Mouse (Mus musculus): ENCODE results near the gene Plekha4.
"Not testable (repeated sequence)": the region's sequence is repeated elsewhere in the genome, so short reads cannot be mapped to it uniquely, and the experiment has no call there.

Plekha4 gene

DNA sequence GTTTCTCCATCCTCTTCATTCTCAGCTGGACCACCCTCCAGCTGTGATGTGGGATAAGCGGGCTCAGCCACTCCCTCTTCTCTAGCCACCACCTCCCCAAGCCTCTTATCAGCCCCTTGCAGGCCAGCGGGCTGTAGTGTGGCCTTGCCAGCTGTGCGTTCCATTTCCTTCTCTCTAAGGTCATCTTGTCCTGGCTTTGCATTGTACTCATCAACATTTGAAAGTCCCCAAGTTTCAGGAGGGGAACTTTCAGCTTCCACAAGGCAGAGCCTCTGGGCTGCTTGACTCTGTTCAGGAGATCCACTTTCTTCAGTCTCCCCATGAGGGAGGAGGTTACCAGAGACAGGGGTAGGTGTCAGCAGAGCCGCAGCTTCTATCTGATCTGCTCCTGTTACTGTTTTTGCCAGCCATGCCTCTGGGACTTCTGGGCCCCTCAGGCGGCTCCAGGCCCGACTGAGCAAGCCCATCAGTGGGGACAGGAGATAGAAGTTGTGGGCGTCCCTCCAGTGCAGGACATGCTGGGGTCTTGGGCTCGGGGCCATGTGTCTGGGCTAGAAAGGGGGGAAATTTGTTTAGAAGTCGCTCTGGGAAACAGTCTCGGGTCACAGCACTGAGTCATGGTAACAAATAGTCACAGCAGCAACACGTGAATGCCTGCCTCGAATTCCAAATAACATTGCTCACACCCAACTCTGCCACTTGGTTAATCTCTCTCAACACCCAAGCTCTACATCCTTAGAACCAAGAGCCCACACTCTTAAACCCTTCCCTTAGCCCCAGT is 1.1 kb upstream of the Plekha4 start:
- Histone ChIP-seq H3K27me3 (ENCODE audit: insufficient read depth, low read length) (no peaks in the 10 kb centered on the region), H3K9me3 (ENCODE audit: low read length) (no peaks in the 10 kb centered on the region), H3K4me3 (replicated peaks; ENCODE audit: low read length) (peak overlapping the region; percentile 96), H3K36me3 (ENCODE audit: insufficient read depth, low read length) (peaks cover 29% of the 10 kb centered on the region), H3K4me1 (replicated peaks; ENCODE audit: low read depth, low read length) (peaks cover 70% of the 10 kb centered on the region)
- no peak for TF ChIP-seq CTCF (conservative IDR thresholded peaks at IDR 0.05; ENCODE audit: low read length)
- TF ChIP-seq POU5F1 (IDR thresholded peaks at IDR 0.05; ENCODE audit: borderline replicate concordance, low read length): no peak
- TF ChIP-seq NANOG (IDR thresholded peaks at IDR 0.05; ENCODE audit: borderline replicate concordance, low read length): no peak

DNA sequence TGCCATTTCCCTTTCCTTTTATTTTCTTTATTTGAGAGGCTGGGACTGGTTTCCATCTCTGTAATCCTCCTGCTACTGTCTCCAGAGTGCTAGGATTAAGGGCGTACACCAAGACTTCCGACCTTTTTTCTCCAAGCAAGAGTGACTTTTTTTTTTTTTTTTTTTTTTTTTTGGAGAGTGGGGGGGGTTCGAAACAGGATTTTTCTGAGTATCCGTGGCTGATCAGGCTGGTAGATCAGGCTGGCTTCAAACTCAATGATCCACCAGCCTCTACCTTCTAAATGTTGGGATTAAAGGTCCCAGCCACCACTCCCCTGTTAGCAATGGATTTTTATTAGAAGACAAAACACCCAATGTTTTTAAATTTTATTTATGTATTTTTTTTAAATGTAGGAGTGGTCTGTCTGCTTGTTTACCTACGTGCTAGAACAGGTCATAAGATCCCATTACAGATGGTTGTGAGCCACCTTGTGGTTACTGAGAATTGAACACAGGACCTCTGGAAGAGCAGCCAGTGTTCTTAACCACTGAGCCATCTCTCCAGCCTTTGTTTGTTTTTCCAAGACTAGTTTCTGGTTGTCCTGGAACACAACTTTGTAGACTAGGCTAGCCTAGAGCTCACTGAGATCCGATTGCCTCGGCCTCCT is 467 bp downstream of the Plekha4 start:
- peaks cover 77% of the 10 kb centered on the region for H3K4me1 ChIP-seq (replicated peaks; ENCODE audit: low read depth, low read length)
- TF ChIP-seq CTCF (conservative IDR thresholded peaks at IDR 0.05; ENCODE audit: low read length) (no peak), POU5F1 (IDR thresholded peaks at IDR 0.05; ENCODE audit: borderline replicate concordance, low read length) (no peak), NANOG (IDR thresholded peaks at IDR 0.05; ENCODE audit: borderline replicate concordance, low read length) (no peak)
- H3K4me3 ChIP-seq (replicated peaks; ENCODE audit: low read length): peak overlapping the region; percentile 96
- H3K9me3 ChIP-seq (ENCODE audit: low read length): no peaks in the 10 kb centered on the region
- H3K27me3 ChIP-seq (ENCODE audit: insufficient read depth, low read length): no peaks in the 10 kb centered on the region
- H3K36me3 ChIP-seq (ENCODE audit: insufficient read depth, low read length): peaks cover 29% of the 10 kb centered on the region

- Histone ChIP-seq H3K36me3 (ENCODE audit: insufficient read depth, low read length) (peaks cover 29% of the 10 kb centered on the region), H3K4me1 (replicated peaks; ENCODE audit: low read depth, low read length) (peaks cover 80% of the 10 kb centered on the region)
- H3K27me3 ChIP-seq (ENCODE audit: insufficient read depth, low read length); H3K9me3 ChIP-seq (ENCODE audit: low read length); H3K4me3 ChIP-seq (replicated peaks; ENCODE audit: low read length): not testable (repeated sequence)
Observed at GRCm38 (mm10) chr7:45527169-45527568, 1.0 kb downstream of the Plekha4 start.

GRCm38 (mm10) chr7:45529461-45529860 is 3.3 kb downstream of the Plekha4 start:
- no peak for TF ChIP-seq CTCF (conservative IDR thresholded peaks at IDR 0.05; ENCODE audit: low read length)
- no peak for TF ChIP-seq NANOG (IDR thresholded peaks at IDR 0.05; ENCODE audit: borderline replicate concordance, low read length)
- TF ChIP-seq POU5F1 (IDR thresholded peaks at IDR 0.05; ENCODE audit: borderline replicate concordance, low read length): no peak
- H3K27me3 ChIP-seq (ENCODE audit: insufficient read depth, low read length): no peaks in the 10 kb centered on the region
- peak overlapping the region; percentile 35; the same call in 1 of the 2 replicates for H3K4me3 ChIP-seq (replicated peaks; ENCODE audit: low read length)
- H3K9me3 ChIP-seq (ENCODE audit: low read length): no peaks in the 10 kb centered on the region
- H3K36me3 ChIP-seq (ENCODE audit: insufficient read depth, low read length): peaks cover 8% of the 10 kb centered on the region
- H3K4me1 ChIP-seq (replicated peaks; ENCODE audit: low read depth, low read length): peaks cover 67% of the 10 kb centered on the region

GRCm38 (mm10) chr7:45530643-45531042 is 4.5 kb downstream of the Plekha4 start:
- peaks cover 65% of the 10 kb centered on the region for H3K4me1 ChIP-seq (replicated peaks; ENCODE audit: low read depth, low read length)
- TF ChIP-seq CTCF (conservative IDR thresholded peaks at IDR 0.05; ENCODE audit: low read length): no peak
- TF ChIP-seq POU5F1 (IDR thresholded peaks at IDR 0.05; ENCODE audit: borderline replicate concordance, low read length): no peak
- TF ChIP-seq NANOG (IDR thresholded peaks at IDR 0.05; ENCODE audit: borderline replicate concordance, low read length): no peak
- no peaks in the 10 kb centered on the region for H3K27me3 ChIP-seq (ENCODE audit: insufficient read depth, low read length)
- H3K4me3 ChIP-seq (replicated peaks; ENCODE audit: low read length): no peak overlapping the region
- no peaks in the 10 kb centered on the region for H3K9me3 ChIP-seq (ENCODE audit: low read length)
- no peaks in the 10 kb centered on the region for H3K36me3 ChIP-seq (ENCODE audit: insufficient read depth, low read length)

DNA sequence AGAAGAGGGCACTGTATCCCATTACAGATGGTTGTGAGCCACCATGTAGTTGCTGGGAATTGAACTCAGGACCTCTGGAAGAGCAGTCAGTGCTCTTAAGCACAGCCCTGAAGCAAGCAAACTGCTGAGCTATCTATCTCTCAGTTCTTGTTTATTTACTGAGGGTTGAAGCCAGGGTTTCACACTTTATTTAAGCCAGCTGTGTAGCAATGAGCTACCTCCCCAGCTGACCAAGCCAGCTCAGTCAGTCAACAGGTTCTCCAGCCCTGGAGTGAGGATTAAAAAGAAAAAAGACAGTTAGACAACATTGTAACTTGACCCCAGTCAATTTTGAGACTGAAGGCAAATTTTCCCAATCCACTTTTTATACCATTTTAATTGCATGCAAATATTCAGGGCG is 9.5 kb downstream of the Plekha4 start:
- Histone ChIP-seq H3K36me3 (ENCODE audit: insufficient read depth, low read length) (no peaks in the 10 kb centered on the region), H3K9me3 (ENCODE audit: low read length) (no peaks in the 10 kb centered on the region), H3K27me3 (ENCODE audit: insufficient read depth, low read length) (no peaks in the 10 kb centered on the region), H3K4me1 (replicated peaks; ENCODE audit: low read depth, low read length) (peaks cover 53% of the 10 kb centered on the region), H3K4me3 (replicated peaks; ENCODE audit: low read length) (no peak overlapping the region)
- TF ChIP-seq CTCF (conservative IDR thresholded peaks at IDR 0.05; ENCODE audit: low read length): no peak

DNA sequence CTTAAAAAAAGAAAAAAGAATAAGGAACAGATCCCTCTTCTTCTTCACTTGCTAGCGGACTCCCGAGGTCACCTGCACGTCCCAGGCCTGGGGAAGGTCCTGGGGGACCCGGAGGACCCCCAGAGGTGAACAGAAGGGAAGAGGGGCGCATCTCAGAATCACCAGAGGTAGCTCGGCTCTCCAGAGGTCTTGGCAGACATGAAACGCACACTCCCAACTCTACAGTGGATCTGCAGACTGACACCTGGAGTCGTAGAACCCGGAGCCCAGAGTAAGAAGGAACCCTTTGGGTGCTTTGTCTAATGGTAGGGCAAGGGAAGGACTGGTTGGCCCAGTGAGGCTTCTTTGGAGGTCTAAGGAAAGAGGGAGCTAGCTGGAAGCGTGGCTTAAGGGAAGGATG is 11.5 kb downstream of the Plekha4 start:
- Histone ChIP-seq H3K4me1 (replicated peaks; ENCODE audit: low read depth, low read length) (peaks cover 42% of the 10 kb centered on the region), H3K27me3 (ENCODE audit: insufficient read depth, low read length) (no peaks in the 10 kb centered on the region), H3K4me3 (replicated peaks; ENCODE audit: low read length) (peak overlapping the region; percentile 82), H3K36me3 (ENCODE audit: insufficient read depth, low read length) (no peaks in the 10 kb centered on the region), H3K9me3 (ENCODE audit: low read length) (no peaks in the 10 kb centered on the region)
- no peak for TF ChIP-seq CTCF (conservative IDR thresholded peaks at IDR 0.05; ENCODE audit: low read length)
- no peak for TF ChIP-seq POU5F1 (IDR thresholded peaks at IDR 0.05; ENCODE audit: borderline replicate concordance, low read length)
- no peak for TF ChIP-seq NANOG (IDR thresholded peaks at IDR 0.05; ENCODE audit: borderline replicate concordance, low read length)

DNA sequence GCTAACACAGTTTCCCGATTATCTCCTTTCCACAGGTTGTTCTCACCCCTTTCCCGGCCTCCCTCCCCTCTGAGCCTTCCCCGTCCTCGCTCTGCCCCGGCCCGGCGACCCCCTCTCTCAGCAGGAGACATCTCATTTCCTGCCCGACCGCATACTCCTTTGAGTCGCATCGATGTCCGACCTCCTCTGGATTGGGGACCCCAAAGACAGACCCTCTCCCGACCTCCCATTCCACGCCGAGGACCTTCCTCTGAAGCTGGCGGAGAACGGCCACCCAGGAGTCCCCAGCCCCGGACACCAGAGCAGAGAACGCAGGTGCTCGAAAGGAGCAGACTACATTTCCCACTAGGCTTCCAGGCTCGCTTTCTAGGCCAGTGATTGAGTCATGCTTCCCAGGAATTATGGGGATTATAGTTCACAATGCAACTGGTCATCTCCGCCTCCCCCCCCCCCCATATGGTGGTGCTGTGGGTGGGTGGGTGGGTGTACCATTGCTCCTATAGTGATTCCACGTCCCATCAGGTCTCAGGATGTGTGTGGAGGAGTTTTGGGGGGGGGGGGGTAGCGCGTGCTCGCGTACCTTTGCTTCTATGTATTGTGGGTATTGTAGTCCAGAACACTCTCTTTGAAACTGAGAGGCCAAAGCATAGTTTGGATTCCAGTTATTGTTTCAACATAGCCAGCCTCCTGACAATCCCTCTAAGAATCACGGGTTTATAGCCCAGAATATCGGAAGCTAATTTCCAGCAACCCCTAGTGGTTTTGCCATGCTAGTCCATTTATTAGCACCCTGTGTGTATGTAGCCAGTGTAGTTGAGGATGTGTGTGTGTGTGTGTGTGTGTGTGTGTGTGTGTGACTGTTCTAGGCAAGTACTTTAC is 12.3 kb downstream of the Plekha4 start:
- 0 out of 2 replicates have a peak, but pooled peaks have one; percentile 16 for TF ChIP-seq CTCF (conservative IDR thresholded peaks at IDR 0.05; ENCODE audit: low read length)
- no peak for TF ChIP-seq POU5F1 (IDR thresholded peaks at IDR 0.05; ENCODE audit: borderline replicate concordance, low read length)
- no peak for TF ChIP-seq NANOG (IDR thresholded peaks at IDR 0.05; ENCODE audit: borderline replicate concordance, low read length)

More for the DNA sequence above, 12.3 kb downstream of the Plekha4 start:
- Histone ChIP-seq H3K4me1 (replicated peaks; ENCODE audit: low read depth, low read length) (peaks cover 44% of the 10 kb centered on the region), H3K36me3 (ENCODE audit: insufficient read depth, low read length) (no peaks in the 10 kb centered on the region), H3K27me3 (ENCODE audit: insufficient read depth, low read length) (no peaks in the 10 kb centered on the region), H3K4me3 (replicated peaks; ENCODE audit: low read length) (peak overlapping the region; percentile 82), H3K9me3 (ENCODE audit: low read length) (no peaks in the 10 kb centered on the region)

Data from E14TG2a.4 (cell line).